Mouse (Mus musculus): Measurements from ENCODE around the gene Itpripl2. TPM values are rescaled to one million over a fixed set of nuclear protein-coding genes. Genes with fewer than 3 reads are reported as not detected.

The Itpripl2 gene
- polyA plus RNA-seq, 1 experiment from 2014 or later: 3.1 TPM

GRCm38 (mm10) chr7:118481047-118481810, 10.5 kb downstream of the Itpripl2 start:
- H3K27me3 ChIP-seq (ENCODE audit: control insufficient read depth, insufficient read depth, low read length): no peaks in the 10 kb centered on the region
- no peaks in the 10 kb centered on the region; the same call in 1 of the 2 replicates for H3K36me3 ChIP-seq (ENCODE audit: control insufficient read depth, insufficient read depth, low read length)
- no peak overlapping the region for H3K9ac ChIP-seq (replicated peaks; ENCODE audit: low read depth, low read length)
- no peaks in the 10 kb centered on the region for H3K9me3 ChIP-seq (ENCODE audit: control insufficient read depth, low read depth, low read length)
- no peak overlapping the region for H3K27ac ChIP-seq (ENCODE audit: low read length)
- WGBS: 64% methylated on average over 10 of the region's 10 CpGs
- H3K4me3 ChIP-seq (ENCODE audit: low read depth, low read length): no peak overlapping the region
- no peak overlapping the region for H3K4me2 ChIP-seq (replicated peaks; ENCODE audit: low read depth, low read length)
- ATAC-seq (ENCODE audit: insufficient number of reproducible peaks, insufficient read depth, low FRiP score, low read depth): no peak
- peaks cover 9% of the 10 kb centered on the region; the same call in 1 of the 2 replicates for H3K4me1 ChIP-seq (ENCODE audit: control insufficient read depth, insufficient read depth, low read length)

GRCm38 (mm10) chr7:118480160-118480709, 11.5 kb downstream of the Itpripl2 start:
- H3K4me2 ChIP-seq (replicated peaks; ENCODE audit: low read depth, low read length): no peak overlapping the region
- H3K4me3 ChIP-seq (ENCODE audit: low read depth, low read length): no peak overlapping the region
- H3K27ac ChIP-seq (ENCODE audit: low read length): no peak overlapping the region
- no peaks in the 10 kb centered on the region for H3K9me3 ChIP-seq (ENCODE audit: control insufficient read depth, low read depth, low read length)
- H3K9ac ChIP-seq (replicated peaks; ENCODE audit: low read depth, low read length): no peak overlapping the region
- WGBS: 87% methylated on average over 9 of the region's 9 CpGs
- no peaks in the 10 kb centered on the region for H3K36me3 ChIP-seq (ENCODE audit: control insufficient read depth, insufficient read depth, low read length)
- ATAC-seq (ENCODE audit: insufficient number of reproducible peaks, insufficient read depth, low FRiP score, low read depth): no peak
- H3K27me3 ChIP-seq (ENCODE audit: control insufficient read depth, insufficient read depth, low read length): no peaks in the 10 kb centered on the region
- H3K4me1 ChIP-seq (ENCODE audit: control insufficient read depth, insufficient read depth, low read length): peaks cover 9% of the 10 kb centered on the region; the same call in 1 of the 2 replicates

DNA sequence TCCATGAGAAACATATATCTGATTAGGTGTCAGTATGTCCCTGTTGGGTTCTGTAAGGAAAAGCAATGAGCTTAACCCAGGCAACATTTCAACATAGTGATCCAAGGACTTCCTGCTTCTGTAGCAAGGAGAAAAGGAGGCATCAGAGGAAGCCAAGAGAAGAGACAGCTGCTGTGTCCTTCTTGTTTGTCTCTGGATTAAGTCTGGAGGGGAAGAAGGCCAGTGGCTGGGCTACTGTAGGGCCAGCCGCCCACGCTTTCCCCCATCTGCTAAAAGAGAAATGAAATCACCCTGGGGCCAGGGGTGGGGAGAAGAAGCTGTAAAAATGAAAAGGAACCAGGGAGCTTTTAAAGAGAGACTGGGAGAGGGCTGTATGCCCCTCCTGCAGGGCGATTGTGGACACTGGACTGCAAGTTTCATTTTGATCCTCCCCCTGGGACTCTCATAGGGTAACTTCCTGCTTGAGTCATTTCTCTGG, 12.9 kb downstream of the Itpripl2 start:
- 35% methylated on average over 3 of the region's 3 CpGs for WGBS
- peak overlapping the region; percentile 48; the same call in 1 of the 2 replicates for H3K27ac ChIP-seq (ENCODE audit: low read length)
- 0 out of 2 replicates have a peak overlapping the region, but pooled peaks have one; percentile 3 for H3K4me2 ChIP-seq (replicated peaks; ENCODE audit: low read depth, low read length)

DNA sequence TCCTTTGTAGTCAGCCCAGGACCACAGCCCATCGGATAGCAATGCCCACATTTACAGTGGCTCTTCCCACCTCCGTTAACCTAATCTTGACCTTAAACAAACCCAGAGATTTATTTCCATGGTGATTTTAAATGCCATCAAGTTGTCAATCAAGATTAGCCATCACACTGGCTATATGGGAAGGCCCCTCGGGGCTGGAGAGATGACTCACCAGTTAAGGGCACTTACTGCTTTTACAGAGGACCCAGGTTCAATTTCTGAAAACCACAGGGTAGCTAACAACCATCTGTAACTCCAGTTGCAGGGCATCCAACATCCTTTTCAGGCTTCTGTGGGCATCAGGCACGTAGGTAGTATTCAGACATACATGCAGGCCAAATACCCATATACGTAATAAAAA, 15.3 kb downstream of the Itpripl2 start:
- H3K27me3 ChIP-seq (ENCODE audit: control insufficient read depth, insufficient read depth, low read length): no peaks in the 10 kb centered on the region
- no peaks in the 10 kb centered on the region for H3K36me3 ChIP-seq (ENCODE audit: control insufficient read depth, insufficient read depth, low read length)
- no peak overlapping the region for H3K27ac ChIP-seq (ENCODE audit: low read length)
- peaks cover 9% of the 10 kb centered on the region; the same call in 1 of the 2 replicates for H3K4me1 ChIP-seq (ENCODE audit: control insufficient read depth, insufficient read depth, low read length)
- H3K9me3 ChIP-seq (ENCODE audit: control insufficient read depth, low read depth, low read length): peaks cover 4% of the 10 kb centered on the region; the same call in 1 of the 2 replicates
- no peak for ATAC-seq (ENCODE audit: insufficient number of reproducible peaks, insufficient read depth, low FRiP score, low read depth)
- no peak overlapping the region for H3K9ac ChIP-seq (replicated peaks; ENCODE audit: low read depth, low read length)
- WGBS: 65% methylated on average over 5 of the region's 5 CpGs
- H3K4me2 ChIP-seq (replicated peaks; ENCODE audit: low read depth, low read length): no peak overlapping the region
- H3K4me3 ChIP-seq (ENCODE audit: low read depth, low read length): no peak overlapping the region

More for the DNA sequence above, 12.9 kb downstream of the Itpripl2 start:
- Histone ChIP-seq H3K9ac (replicated peaks; ENCODE audit: low read depth, low read length) (no peak overlapping the region), H3K9me3 (ENCODE audit: control insufficient read depth, low read depth, low read length) (peaks cover 4% of the 10 kb centered on the region; the same call in 1 of the 2 replicates), H3K4me3 (ENCODE audit: low read depth, low read length) (no peak overlapping the region), H3K27me3 (ENCODE audit: control insufficient read depth, insufficient read depth, low read length) (no peaks in the 10 kb centered on the region), H3K36me3 (ENCODE audit: control insufficient read depth, insufficient read depth, low read length) (no peaks in the 10 kb centered on the region), H3K4me1 (ENCODE audit: control insufficient read depth, insufficient read depth, low read length) (peaks cover 9% of the 10 kb centered on the region; the same call in 1 of the 2 replicates)
- peak; percentile 21; the same call in 1 of the 2 replicates for ATAC-seq (ENCODE audit: insufficient number of reproducible peaks, insufficient read depth, low FRiP score, low read depth)

DNA sequence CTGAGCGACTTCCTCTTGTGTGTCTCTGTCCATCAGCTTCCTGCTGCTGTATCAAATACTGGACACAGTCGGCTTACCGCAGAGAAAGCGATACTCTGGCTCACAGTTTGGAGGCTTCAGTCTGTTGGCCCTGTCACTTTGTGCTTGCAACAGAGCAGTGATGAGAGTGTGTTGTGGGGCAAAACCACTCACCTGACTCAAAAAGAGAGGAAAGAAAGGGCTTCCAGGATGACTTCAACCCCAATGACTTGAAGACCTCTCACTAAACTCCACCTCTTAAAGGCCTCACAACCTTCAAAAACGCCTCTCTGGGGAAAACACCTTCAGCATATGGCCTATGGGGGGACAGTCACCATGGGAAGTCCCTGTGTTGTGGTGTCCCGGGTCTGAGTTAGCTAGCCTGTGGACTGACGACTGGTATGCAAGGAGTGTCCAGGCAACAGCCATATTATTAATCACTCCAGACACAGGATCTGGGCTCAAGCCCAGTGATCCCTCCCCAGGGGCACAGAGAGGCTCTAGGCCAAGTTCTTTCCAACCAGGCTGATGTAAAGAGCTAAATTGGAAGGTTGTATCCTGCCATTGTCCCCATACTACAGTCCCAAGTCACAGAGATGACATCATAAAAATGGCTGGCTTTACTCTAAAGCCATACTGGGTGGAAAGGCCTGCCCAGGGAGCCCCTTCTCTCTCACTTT, 16.6 kb downstream of the Itpripl2 start:
- WGBS: 89% methylated on average over 7 of the region's 7 CpGs
- no peak for ATAC-seq (ENCODE audit: insufficient number of reproducible peaks, insufficient read depth, low FRiP score, low read depth)
- Histone ChIP-seq H3K36me3 (ENCODE audit: control insufficient read depth, insufficient read depth, low read length) (no peaks in the 10 kb centered on the region), H3K9me3 (ENCODE audit: control insufficient read depth, low read depth, low read length) (peaks cover 4% of the 10 kb centered on the region; the same call in 1 of the 2 replicates), H3K4me1 (ENCODE audit: control insufficient read depth, insufficient read depth, low read length) (peaks cover 12% of the 10 kb centered on the region; the same call in 1 of the 2 replicates), H3K4me2 (replicated peaks; ENCODE audit: low read depth, low read length) (no peak overlapping the region), H3K27me3 (ENCODE audit: control insufficient read depth, insufficient read depth, low read length) (no peaks in the 10 kb centered on the region), H3K4me3 (ENCODE audit: low read depth, low read length) (no peak overlapping the region), H3K9ac (replicated peaks; ENCODE audit: low read depth, low read length) (no peak overlapping the region), H3K27ac (ENCODE audit: low read length) (no peak overlapping the region)

- Histone ChIP-seq H3K4me1 (ENCODE audit: control insufficient read depth, insufficient read depth, low read length) (0 out of 2 replicates have a peak, but pooled peaks cover 3% of the 10 kb centered on the region), H3K4me2 (replicated peaks; ENCODE audit: low read depth, low read length) (no peak overlapping the region), H3K27ac (ENCODE audit: low read length) (no peak overlapping the region), H3K9me3 (ENCODE audit: control insufficient read depth, low read depth, low read length) (peaks cover 4% of the 10 kb centered on the region; the same call in 1 of the 2 replicates), H3K27me3 (ENCODE audit: control insufficient read depth, insufficient read depth, low read length) (no peaks in the 10 kb centered on the region), H3K9ac (replicated peaks; ENCODE audit: low read depth, low read length) (no peak overlapping the region), H3K4me3 (ENCODE audit: low read depth, low read length) (no peak overlapping the region), H3K36me3 (ENCODE audit: control insufficient read depth, insufficient read depth, low read length) (no peaks in the 10 kb centered on the region)
- WGBS: 81% methylated on average over 1 of the region's 1 CpGs
- no peak for ATAC-seq (ENCODE audit: insufficient number of reproducible peaks, insufficient read depth, low FRiP score, low read depth)
Measured at GRCm38 (mm10) chr7:118472886-118473285, 18.9 kb downstream of the Itpripl2 start.

- 89% methylated on average over 3 of the region's 3 CpGs for WGBS
- Histone ChIP-seq H3K9ac (replicated peaks; ENCODE audit: low read depth, low read length) (no peak overlapping the region), H3K4me2 (replicated peaks; ENCODE audit: low read depth, low read length) (no peak overlapping the region), H3K27me3 (ENCODE audit: control insufficient read depth, insufficient read depth, low read length) (no peaks in the 10 kb centered on the region), H3K27ac (ENCODE audit: low read length) (no peak overlapping the region), H3K9me3 (ENCODE audit: control insufficient read depth, low read depth, low read length) (no peaks in the 10 kb centered on the region), H3K4me1 (ENCODE audit: control insufficient read depth, insufficient read depth, low read length) (0 out of 2 replicates have a peak, but pooled peaks cover 6% of the 10 kb centered on the region), H3K36me3 (ENCODE audit: control insufficient read depth, insufficient read depth, low read length) (no peaks in the 10 kb centered on the region), H3K4me3 (ENCODE audit: low read depth, low read length) (no peak overlapping the region)
- ATAC-seq (ENCODE audit: insufficient number of reproducible peaks, insufficient read depth, low FRiP score, low read depth): no peak
Measured at GRCm38 (mm10) chr7:118468060-118468459, 23.7 kb downstream of the Itpripl2 start.

DNA sequence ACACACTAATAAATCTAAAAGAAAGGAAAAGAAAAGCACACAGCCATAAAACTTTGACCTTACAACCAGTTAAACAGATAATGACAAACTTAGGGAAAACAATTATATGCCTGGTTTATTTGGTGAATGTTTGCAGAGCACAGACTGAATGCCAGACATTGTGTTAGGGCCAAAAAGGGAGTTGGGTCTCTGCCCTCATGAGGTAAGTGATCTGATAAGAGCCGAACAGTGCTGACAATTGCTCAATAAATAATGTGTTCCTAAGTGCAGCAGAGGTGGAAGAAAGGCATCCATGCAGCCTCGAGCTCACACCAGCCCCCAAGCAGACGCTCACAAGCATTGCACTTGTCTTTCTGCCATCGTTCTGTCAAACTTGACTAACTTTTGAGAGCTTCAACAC, 27.3 kb downstream of the Itpripl2 start:
- 20% methylated on average over 4 of the region's 4 CpGs for WGBS
- H3K36me3 ChIP-seq (ENCODE audit: control insufficient read depth, insufficient read depth, low read length): no peaks in the 10 kb centered on the region
- H3K9me3 ChIP-seq (ENCODE audit: control insufficient read depth, low read depth, low read length): no peaks in the 10 kb centered on the region
- ATAC-seq (ENCODE audit: insufficient number of reproducible peaks, insufficient read depth, low FRiP score, low read depth): no peak
- H3K9ac ChIP-seq (replicated peaks; ENCODE audit: low read depth, low read length): no peak overlapping the region
- no peak overlapping the region for H3K4me3 ChIP-seq (ENCODE audit: low read depth, low read length)
- no peaks in the 10 kb centered on the region for H3K27me3 ChIP-seq (ENCODE audit: control insufficient read depth, insufficient read depth, low read length)
- peaks cover 19% of the 10 kb centered on the region; the same call in 1 of the 2 replicates for H3K4me1 ChIP-seq (ENCODE audit: control insufficient read depth, insufficient read depth, low read length)
- H3K27ac ChIP-seq (ENCODE audit: low read length): no peak overlapping the region
- H3K4me2 ChIP-seq (replicated peaks; ENCODE audit: low read depth, low read length): no peak overlapping the region
